Mouse (Mus musculus): Measurements from ENCODE around the gene Gm10647.

Gene Gm10647

GRCm38 (mm10) chr9:66846822-66847221 lies 50.0 kb downstream of the Gm10647 start:
- in situ Hi-C loops (cut with MseI, MboI), result no loop called here
